Mouse (Mus musculus): Measurements from ENCODE around the gene Urb1. TPM values are rescaled to one million over a fixed set of nuclear protein-coding genes. Genes with fewer than 3 reads are reported as not detected.
A peak's percentile ranks its signal among the peaks of the same experiment; 100 is the strongest.

Gene Urb1
- total and polyA plus RNA-seq, 3 experiments: 2.6 to 6.1 (median 5.5) TPM

DNA sequence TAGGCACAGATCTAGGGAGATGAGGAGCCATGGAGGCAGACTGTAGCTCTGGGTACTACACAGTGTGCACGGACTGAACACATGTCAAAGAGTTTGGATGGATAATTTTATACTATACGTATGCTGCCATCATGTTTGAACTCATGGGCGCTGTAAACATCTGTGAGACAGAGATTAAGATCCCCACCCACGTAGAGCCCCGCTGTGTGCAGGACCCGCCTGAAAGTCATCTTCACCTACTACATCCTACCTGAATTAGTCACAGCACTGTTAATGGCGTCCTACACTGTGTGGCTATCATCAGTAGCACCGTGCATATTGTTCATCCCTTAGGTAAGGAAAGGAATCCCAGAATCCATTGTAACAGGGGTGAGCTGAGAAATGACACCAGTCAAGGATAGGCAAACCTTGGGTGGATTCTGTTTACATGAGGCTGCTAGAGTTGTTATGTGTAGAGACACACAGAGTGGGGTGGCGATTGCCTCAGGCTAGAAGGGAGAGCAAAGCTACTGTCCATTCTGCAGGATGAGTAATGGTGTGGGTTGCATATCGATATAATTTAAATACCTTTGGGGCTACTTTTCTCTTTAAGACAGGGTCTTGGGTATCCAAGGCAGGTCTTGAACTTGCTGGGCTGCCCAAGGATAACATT is 12.2 kb upstream of the Urb1 start:
- intact Hi-C loops (cut with DNase I): no loop called here
- no peak for DNase-seq
- TF ChIP-seq CTCF (IDR thresholded peaks at IDR 0.05) (no peak), EP300 (IDR thresholded peaks at IDR 0.05; ENCODE audit: insufficient read depth, low read depth, low read length) (no peak), POLR2A (IDR thresholded peaks at IDR 0.05; ENCODE audit: insufficient read depth, low read depth, low read length) (no peak)
- Histone ChIP-seq H3K36me3 (ENCODE audit: control insufficient read depth, insufficient read depth, low read length) (no peaks in the 10 kb centered on the region), H3K27ac (no peak overlapping the region), H3K9ac (ENCODE audit: low read depth, low read length) (no peak overlapping the region), H3K79me2 (replicated peaks; ENCODE audit: control insufficient read depth, insufficient read depth, low read length) (no peaks in the 10 kb centered on the region), H3K27me3 (ENCODE audit: control insufficient read depth, insufficient read depth, low read length) (no peaks in the 10 kb centered on the region), H3K4me1 (ENCODE audit: control insufficient read depth, insufficient read depth, low read length) (no peaks in the 10 kb centered on the region), H3K4me3 (no peak overlapping the region)
- WGBS: 86% methylated on average over 10 of the region's 10 CpGs

DNA sequence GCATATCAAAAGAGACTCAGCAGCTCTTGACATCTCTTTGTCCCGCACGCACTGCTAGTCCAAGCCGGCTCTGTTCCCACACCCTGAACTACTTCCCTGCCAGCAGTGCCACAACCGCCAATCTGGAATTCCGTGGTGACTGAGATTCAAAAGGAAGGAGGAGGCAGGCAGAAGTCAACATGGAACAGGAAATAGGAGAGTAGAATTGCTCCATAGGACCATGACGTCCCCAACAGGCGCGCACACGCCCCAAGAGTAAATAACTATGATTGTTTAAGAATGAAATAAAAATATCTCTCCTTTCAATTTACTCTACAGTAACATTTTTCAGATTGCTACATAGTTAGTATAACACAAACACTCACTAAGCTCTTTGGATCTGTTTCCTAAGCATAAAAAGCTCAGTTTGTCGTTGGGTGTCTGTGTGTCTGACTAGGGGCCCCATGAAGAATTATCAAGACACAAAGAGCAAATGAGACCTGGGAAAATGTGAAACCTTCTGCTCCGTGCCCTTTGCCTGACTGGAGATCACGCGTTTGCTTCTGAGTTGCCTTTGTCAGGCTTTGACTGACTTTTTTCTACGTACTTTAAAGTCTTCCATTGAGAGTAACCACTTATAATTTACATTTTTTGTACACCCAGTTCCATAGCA is 11.0 kb upstream of the Urb1 start:
- DNase-seq: no peak
- WGBS: 64% methylated on average over 14 of the region's 14 CpGs
- intact Hi-C loops (cut with DNase I): no loop called here
- no peaks in the 10 kb centered on the region for H3K79me2 ChIP-seq (replicated peaks; ENCODE audit: control insufficient read depth, insufficient read depth, low read length)
- H3K9ac ChIP-seq (ENCODE audit: low read depth, low read length): no peak overlapping the region
- no peak overlapping the region for H3K27ac ChIP-seq
- TF ChIP-seq POLR2A (IDR thresholded peaks at IDR 0.05; ENCODE audit: insufficient read depth, low read depth, low read length): no peak
- TF ChIP-seq CTCF (IDR thresholded peaks at IDR 0.05): no peak
- TF ChIP-seq EP300 (IDR thresholded peaks at IDR 0.05; ENCODE audit: insufficient read depth, low read depth, low read length): no peak
- H3K4me3 ChIP-seq: no peak overlapping the region
- no peaks in the 10 kb centered on the region for H3K36me3 ChIP-seq (ENCODE audit: control insufficient read depth, insufficient read depth, low read length)
- H3K4me1 ChIP-seq (ENCODE audit: control insufficient read depth, insufficient read depth, low read length): no peaks in the 10 kb centered on the region
- H3K27me3 ChIP-seq (ENCODE audit: control insufficient read depth, insufficient read depth, low read length): no peaks in the 10 kb centered on the region

DNA sequence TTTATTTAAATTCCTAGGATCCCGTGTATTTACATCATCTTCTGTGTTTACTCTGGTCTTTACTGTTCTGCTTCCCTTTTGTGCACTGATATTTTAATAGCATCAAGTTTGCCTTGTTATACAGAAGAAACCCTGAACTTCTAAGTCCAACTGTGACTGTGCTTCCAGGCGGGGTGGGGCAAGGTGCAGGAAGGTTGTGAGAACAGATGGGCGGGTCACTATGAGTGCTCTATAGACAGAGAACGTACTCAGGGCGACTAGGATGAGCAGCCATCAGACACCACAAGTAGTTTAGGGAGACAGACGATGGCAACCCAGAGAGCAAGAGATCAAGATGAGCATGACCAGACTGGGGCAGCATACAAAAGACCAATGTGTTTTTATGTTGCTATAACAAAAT is 10.1 kb upstream of the Urb1 start:
- DNase-seq: no peak
- Histone ChIP-seq H3K79me2 (replicated peaks; ENCODE audit: control insufficient read depth, insufficient read depth, low read length) (no peaks in the 10 kb centered on the region), H3K27ac (no peak overlapping the region), H3K4me1 (ENCODE audit: control insufficient read depth, insufficient read depth, low read length) (no peaks in the 10 kb centered on the region), H3K4me3 (no peak overlapping the region), H3K9ac (ENCODE audit: low read depth, low read length) (no peak overlapping the region), H3K36me3 (ENCODE audit: control insufficient read depth, insufficient read depth, low read length) (no peaks in the 10 kb centered on the region), H3K27me3 (ENCODE audit: control insufficient read depth, insufficient read depth, low read length) (no peaks in the 10 kb centered on the region)
- 78% methylated on average over 6 of the region's 6 CpGs for WGBS
- intact Hi-C loops (cut with DNase I): no loop called here
- no peak for TF ChIP-seq CTCF (IDR thresholded peaks at IDR 0.05)
- no peak for TF ChIP-seq EP300 (IDR thresholded peaks at IDR 0.05; ENCODE audit: insufficient read depth, low read depth, low read length)
- TF ChIP-seq POLR2A (IDR thresholded peaks at IDR 0.05; ENCODE audit: insufficient read depth, low read depth, low read length): no peak

DNA sequence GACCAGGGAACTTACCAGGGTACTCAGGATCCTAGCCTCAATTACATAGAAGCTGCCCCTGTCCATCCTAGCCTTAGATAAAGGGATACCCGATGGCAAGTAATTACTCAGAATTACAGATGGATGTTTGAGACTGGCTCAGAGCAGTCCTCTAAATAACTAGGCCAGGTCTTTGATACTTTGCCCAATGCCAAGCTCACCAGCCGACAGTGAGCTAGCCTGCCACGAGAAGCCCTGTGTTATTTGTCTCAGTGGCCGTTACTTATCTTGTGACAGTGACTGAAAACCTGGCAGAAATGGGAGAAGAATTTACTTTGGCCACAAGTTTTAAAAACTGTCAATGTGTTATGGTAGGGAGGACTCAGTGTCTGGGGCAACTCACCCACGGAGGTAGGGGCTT is 1.9 kb upstream of the Urb1 start:
- no peak overlapping the region for H3K9ac ChIP-seq (ENCODE audit: low read depth, low read length)
- H3K4me1 ChIP-seq (ENCODE audit: control insufficient read depth, insufficient read depth, low read length): peaks cover 5% of the 10 kb centered on the region
- intact Hi-C loops (cut with DNase I): loop anchor here (5.0 to 10.0 kb wide), 2 partner anchors 120 to 1603 kb away; no protein-coding TSS in a partner anchor
- DNase-seq: no peak
- H3K27me3 ChIP-seq (ENCODE audit: control insufficient read depth, insufficient read depth, low read length): no peaks in the 10 kb centered on the region
- no peak overlapping the region for H3K27ac ChIP-seq
- no peak overlapping the region for H3K4me3 ChIP-seq
- H3K79me2 ChIP-seq (replicated peaks; ENCODE audit: control insufficient read depth, insufficient read depth, low read length): no peaks in the 10 kb centered on the region
- no peak for TF ChIP-seq CTCF (IDR thresholded peaks at IDR 0.05)
- WGBS: 87% methylated on average over 5 of the region's 5 CpGs
- no peaks in the 10 kb centered on the region for H3K36me3 ChIP-seq (ENCODE audit: control insufficient read depth, insufficient read depth, low read length)

DNA sequence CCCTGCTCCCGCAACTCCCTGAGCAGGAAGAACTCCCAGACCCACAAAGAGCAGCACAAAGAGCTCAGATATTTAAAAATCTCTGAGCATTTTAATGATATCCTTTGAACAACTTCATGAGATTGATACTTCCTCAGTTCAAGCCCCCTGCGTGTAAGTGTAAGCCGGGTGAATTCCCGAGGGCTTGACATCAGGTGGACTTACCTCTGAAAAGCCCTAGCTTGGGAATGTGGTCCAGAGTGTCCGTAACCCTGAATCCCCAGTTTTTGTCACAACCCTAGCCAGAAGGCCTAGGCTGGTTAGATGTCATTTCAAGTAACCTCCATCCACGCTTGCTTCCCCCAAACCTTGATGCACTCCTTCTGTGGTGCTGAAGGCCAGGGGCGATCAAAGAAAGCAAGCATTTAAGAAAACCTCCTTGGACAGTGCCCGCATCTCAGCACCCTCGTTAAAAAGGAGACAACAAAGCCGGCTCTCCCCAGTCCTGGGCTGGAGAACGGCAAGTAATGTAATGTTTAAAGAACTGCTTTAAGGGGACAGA is 573 bp upstream of the Urb1 start:
- peaks cover 5% of the 10 kb centered on the region for H3K4me1 ChIP-seq (ENCODE audit: control insufficient read depth, insufficient read depth, low read length)
- H3K27ac ChIP-seq: peak overlapping the region; percentile 75
- intact Hi-C loops (cut with DNase I): loop anchor here (1.0 to 10.0 kb wide), 3 partner anchors 20 to 1604 kb away; no protein-coding TSS in a partner anchor
- no peaks in the 10 kb centered on the region for H3K36me3 ChIP-seq (ENCODE audit: control insufficient read depth, insufficient read depth, low read length)
- WGBS: 41% methylated on average over 11 of the region's 11 CpGs
- TF ChIP-seq CTCF (IDR thresholded peaks at IDR 0.05): no peak
- TF ChIP-seq EP300 (IDR thresholded peaks at IDR 0.05; ENCODE audit: insufficient read depth, low read depth, low read length): no peak
- TF ChIP-seq POLR2A (IDR thresholded peaks at IDR 0.05; ENCODE audit: insufficient read depth, low read depth, low read length): no peak
- peak overlapping the region; percentile 71 for H3K4me3 ChIP-seq
- peak in 1 of 2 experiments; percentile 32 for DNase-seq
- H3K27me3 ChIP-seq (ENCODE audit: control insufficient read depth, insufficient read depth, low read length): no peaks in the 10 kb centered on the region
- H3K9ac ChIP-seq (ENCODE audit: low read depth, low read length): peak overlapping the region; percentile 27; the same call in 1 of the 2 replicates
- no peaks in the 10 kb centered on the region for H3K79me2 ChIP-seq (replicated peaks; ENCODE audit: control insufficient read depth, insufficient read depth, low read length)

DNA sequence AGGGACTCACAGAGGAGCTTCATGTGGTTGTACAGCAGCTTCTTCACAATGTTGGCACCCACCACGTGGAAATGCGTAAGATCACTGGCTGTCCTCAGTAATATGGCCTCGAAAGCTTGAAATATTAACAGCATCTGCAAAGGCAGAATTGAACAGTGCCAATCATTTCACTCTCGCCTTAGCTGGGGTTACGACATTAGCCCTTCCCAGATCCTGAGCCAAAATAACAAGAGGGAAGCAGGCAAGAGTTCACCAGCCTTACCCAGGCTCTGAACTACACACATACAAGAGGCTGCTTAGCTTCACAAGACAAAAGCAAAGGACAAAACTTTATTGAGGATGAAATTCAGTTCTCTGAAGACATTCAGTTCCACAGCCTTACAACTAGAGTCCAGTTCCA is 5.7 kb downstream of the Urb1 start:
- H3K27me3 ChIP-seq (ENCODE audit: control insufficient read depth, insufficient read depth, low read length): no peaks in the 10 kb centered on the region
- no peaks in the 10 kb centered on the region for H3K79me2 ChIP-seq (replicated peaks; ENCODE audit: control insufficient read depth, insufficient read depth, low read length)
- peaks cover 3% of the 10 kb centered on the region; the same call in 1 of the 2 replicates for H3K4me1 ChIP-seq (ENCODE audit: control insufficient read depth, insufficient read depth, low read length)
- no peak overlapping the region for H3K27ac ChIP-seq
- no peak overlapping the region for H3K4me3 ChIP-seq
- H3K9ac ChIP-seq (ENCODE audit: low read depth, low read length): no peak overlapping the region
- TF ChIP-seq POLR2A (IDR thresholded peaks at IDR 0.05; ENCODE audit: insufficient read depth, low read depth, low read length): no peak
- TF ChIP-seq CTCF (IDR thresholded peaks at IDR 0.05): no peak
- no peak for TF ChIP-seq EP300 (IDR thresholded peaks at IDR 0.05; ENCODE audit: insufficient read depth, low read depth, low read length)
- intact Hi-C loops (cut with DNase I): no loop called here
- peaks cover 2% of the 10 kb centered on the region for H3K36me3 ChIP-seq (ENCODE audit: control insufficient read depth, insufficient read depth, low read length)
- no peak for DNase-seq
- WGBS: 94% methylated on average over 5 of the region's 5 CpGs
